Mouse (Mus musculus) cortical plate, adult 2 months (tissue): Measurements from ENCODE around the gene Eaf2.

Experiments
- CTCF ChIP-seq: fragments of 200-500 bp; IDR thresholded peaks from 2 replicates; pipeline ENCODE4 v1.5.1; 2011; ENCODE audit warnings: mild to moderate bottlenecking, control low read depth, low read length; ENCODE audit not compliant: insufficient read depth; ENCODE audit errors: extremely low read depth
- POLR2A ChIP-seq: fragments of 200-500 bp; IDR thresholded peaks from 2 replicates; pipeline ENCODE4 v1.6.1; 2011; ENCODE audit warnings: mild to moderate bottlenecking, low read length, control low read depth; ENCODE audit not compliant: insufficient read depth; ENCODE audit errors: extremely low read depth

DNA sequence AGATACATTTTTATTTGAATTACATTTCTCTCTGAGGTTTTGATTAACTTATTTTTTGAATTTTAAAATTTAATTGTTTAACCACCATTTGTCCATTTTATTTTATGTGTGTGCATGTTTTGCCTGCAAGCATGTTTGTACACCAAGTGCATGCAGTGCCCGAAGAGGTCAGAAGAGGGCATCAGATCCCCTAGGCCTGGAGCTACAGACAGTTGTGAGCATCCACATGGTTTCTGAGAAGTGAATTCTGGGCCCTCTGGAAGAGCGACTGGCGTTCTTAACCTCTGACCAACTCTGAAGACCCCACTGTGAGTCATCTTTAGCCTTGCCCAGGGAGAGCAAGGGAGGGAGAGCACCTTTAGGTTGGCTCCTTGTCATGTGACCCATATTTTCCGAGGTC is 10.1 kb upstream of the Eaf2 start:
- TF ChIP-seq CTCF: 0 out of 2 replicates have a peak, but pooled peaks have one; percentile 22
- no peak for TF ChIP-seq POLR2A
